Mouse (Mus musculus): ENCODE results near the gene Map3k9. TPM values are rescaled to one million over a fixed set of nuclear protein-coding genes. Genes with fewer than 3 reads are reported as not detected.

Map3k9 gene
- polyA plus RNA-seq, 1 experiment = 0.29 TPM

- TF ChIP-seq CEBPB (IDR thresholded peaks at IDR 0.05; ENCODE audit: low read depth) = no peak
- TF ChIP-seq MYOG (IDR thresholded peaks at IDR 0.05; ENCODE audit: control insufficient read depth, extremely low read depth, insufficient read length) = no peak
- TF ChIP-seq FOSL1 (IDR thresholded peaks at IDR 0.05; ENCODE audit: insufficient read depth, low read length, poor library complexity, severe bottlenecking) = no peak
- no peak for TF ChIP-seq MAX (IDR thresholded peaks at IDR 0.05)
- TF ChIP-seq CTCF (IDR thresholded peaks at IDR 0.05; ENCODE audit: control insufficient read depth, insufficient read depth, insufficient read length) = no peak
- TF ChIP-seq USF1 (IDR thresholded peaks at IDR 0.05; ENCODE audit: low read depth) = no peak
- no peak for TF ChIP-seq MYOD1 (IDR thresholded peaks at IDR 0.05; ENCODE audit: control insufficient read depth, insufficient read length, low read depth)
- H3K4me3 ChIP-seq (ENCODE audit: insufficient read depth, poor library complexity, severe bottlenecking) = no peak overlapping the region
- H3K36me3 ChIP-seq (ENCODE audit: control insufficient read depth, insufficient read depth) = no peaks in the 10 kb centered on the region
- no peak overlapping the region for H3ac ChIP-seq (ENCODE audit: control insufficient read depth, insufficient read length, low read depth)
- H3K27me3 ChIP-seq (ENCODE audit: control insufficient read depth, insufficient read depth, insufficient read length) = no peaks in the 10 kb centered on the region
- H3K79me3 ChIP-seq (ENCODE audit: low read depth) = no peaks in the 10 kb centered on the region
- no peaks in the 10 kb centered on the region for H3K79me2 ChIP-seq (ENCODE audit: control insufficient read depth, insufficient read depth)
Measured at GRCm38 (mm10) chr12:81817126-81817505, 36.1 kb upstream of the Map3k9 start.

- no peak overlapping the region for H3ac ChIP-seq (ENCODE audit: control insufficient read depth, insufficient read length, low read depth)
- H3K79me2 ChIP-seq (ENCODE audit: control insufficient read depth, insufficient read depth) = no peaks in the 10 kb centered on the region
- no peaks in the 10 kb centered on the region for H3K36me3 ChIP-seq (ENCODE audit: control insufficient read depth, insufficient read depth)
- TF ChIP-seq CTCF (IDR thresholded peaks at IDR 0.05; ENCODE audit: control insufficient read depth, insufficient read depth, insufficient read length) = no peak
- H3K27me3 ChIP-seq (ENCODE audit: control insufficient read depth, insufficient read depth, insufficient read length) = no peaks in the 10 kb centered on the region
- no peak overlapping the region for H3K4me3 ChIP-seq (ENCODE audit: insufficient read depth, poor library complexity, severe bottlenecking)
- no peaks in the 10 kb centered on the region for H3K79me3 ChIP-seq (ENCODE audit: low read depth)
Measured at GRCm38 (mm10) chr12:81816330-81817125, 35.6 kb upstream of the Map3k9 start.

GRCm38 (mm10) chr12:81814742-81815141 lies 33.8 kb upstream of the Map3k9 start:
- no peaks in the 10 kb centered on the region for H3K36me3 ChIP-seq (ENCODE audit: control insufficient read depth, insufficient read depth)
- H3K27me3 ChIP-seq (ENCODE audit: control insufficient read depth, insufficient read depth, insufficient read length) = no peaks in the 10 kb centered on the region
- no peaks in the 10 kb centered on the region for H3K79me3 ChIP-seq (ENCODE audit: low read depth)
- H3ac ChIP-seq (ENCODE audit: control insufficient read depth, insufficient read length, low read depth) = no peak overlapping the region
- H3K4me3 ChIP-seq (ENCODE audit: insufficient read depth, poor library complexity, severe bottlenecking) = no peak overlapping the region
- TF ChIP-seq MAX (IDR thresholded peaks at IDR 0.05) = no peak
- no peak for TF ChIP-seq MYOD1 (IDR thresholded peaks at IDR 0.05; ENCODE audit: control insufficient read depth, insufficient read length, low read depth)
- TF ChIP-seq CTCF (IDR thresholded peaks at IDR 0.05; ENCODE audit: control insufficient read depth, insufficient read depth, insufficient read length) = no peak
- TF ChIP-seq FOSL1 (IDR thresholded peaks at IDR 0.05; ENCODE audit: insufficient read depth, low read length, poor library complexity, severe bottlenecking) = no peak
- TF ChIP-seq MYOG (IDR thresholded peaks at IDR 0.05; ENCODE audit: control insufficient read depth, extremely low read depth, insufficient read length) = no peak
- TF ChIP-seq USF1 (IDR thresholded peaks at IDR 0.05; ENCODE audit: low read depth) = no peak
- no peaks in the 10 kb centered on the region for H3K79me2 ChIP-seq (ENCODE audit: control insufficient read depth, insufficient read depth)

GRCm38 (mm10) chr12:81810417-81810816 lies 29.4 kb upstream of the Map3k9 start:
- Histone ChIP-seq H3K27me3 (ENCODE audit: control insufficient read depth, insufficient read depth, insufficient read length) (no peaks in the 10 kb centered on the region), H3ac (ENCODE audit: control insufficient read depth, insufficient read length, low read depth) (no peak overlapping the region), H3K36me3 (ENCODE audit: control insufficient read depth, insufficient read depth) (no peaks in the 10 kb centered on the region), H3K79me2 (ENCODE audit: control insufficient read depth, insufficient read depth) (no peaks in the 10 kb centered on the region), H3K79me3 (ENCODE audit: low read depth) (no peaks in the 10 kb centered on the region), H3K4me3 (ENCODE audit: insufficient read depth, poor library complexity, severe bottlenecking) (no peak overlapping the region)
- TF ChIP-seq MAX (IDR thresholded peaks at IDR 0.05) = no peak
- no peak for TF ChIP-seq MYOG (IDR thresholded peaks at IDR 0.05; ENCODE audit: control insufficient read depth, extremely low read depth, insufficient read length)
- TF ChIP-seq FOSL1 (IDR thresholded peaks at IDR 0.05; ENCODE audit: insufficient read depth, low read length, poor library complexity, severe bottlenecking) = no peak
- TF ChIP-seq CTCF (IDR thresholded peaks at IDR 0.05; ENCODE audit: control insufficient read depth, insufficient read depth, insufficient read length) = no peak
- no peak for TF ChIP-seq CEBPB (IDR thresholded peaks at IDR 0.05; ENCODE audit: low read depth)
- no peak for TF ChIP-seq MYOD1 (IDR thresholded peaks at IDR 0.05; ENCODE audit: control insufficient read depth, insufficient read length, low read depth)
- TF ChIP-seq USF1 (IDR thresholded peaks at IDR 0.05; ENCODE audit: low read depth) = no peak

GRCm38 (mm10) chr12:81808596-81808995 lies 27.6 kb upstream of the Map3k9 start:
- H3K79me2 ChIP-seq (ENCODE audit: control insufficient read depth, insufficient read depth) = no peaks in the 10 kb centered on the region
- no peaks in the 10 kb centered on the region for H3K27me3 ChIP-seq (ENCODE audit: control insufficient read depth, insufficient read depth, insufficient read length)
- TF ChIP-seq MYOG (IDR thresholded peaks at IDR 0.05; ENCODE audit: control insufficient read depth, extremely low read depth, insufficient read length) = no peak
- no peak for TF ChIP-seq MYOD1 (IDR thresholded peaks at IDR 0.05; ENCODE audit: control insufficient read depth, insufficient read length, low read depth)
- TF ChIP-seq CEBPB (IDR thresholded peaks at IDR 0.05; ENCODE audit: low read depth) = no peak
- TF ChIP-seq CTCF (IDR thresholded peaks at IDR 0.05; ENCODE audit: control insufficient read depth, insufficient read depth, insufficient read length) = no peak
- no peak for TF ChIP-seq USF1 (IDR thresholded peaks at IDR 0.05; ENCODE audit: low read depth)
- TF ChIP-seq MAX (IDR thresholded peaks at IDR 0.05) = no peak

GRCm38 (mm10) chr12:81807953-81808352 lies 27.0 kb upstream of the Map3k9 start:
- H3K27me3 ChIP-seq (ENCODE audit: control insufficient read depth, insufficient read depth, insufficient read length) = no peaks in the 10 kb centered on the region
- H3K36me3 ChIP-seq (ENCODE audit: control insufficient read depth, insufficient read depth) = no peaks in the 10 kb centered on the region
- H3K79me3 ChIP-seq (ENCODE audit: low read depth) = no peaks in the 10 kb centered on the region
- no peak overlapping the region for H3ac ChIP-seq (ENCODE audit: control insufficient read depth, insufficient read length, low read depth)
- no peak overlapping the region for H3K4me3 ChIP-seq (ENCODE audit: insufficient read depth, poor library complexity, severe bottlenecking)
- no peak for TF ChIP-seq CEBPB (IDR thresholded peaks at IDR 0.05; ENCODE audit: low read depth)
- TF ChIP-seq MAX (IDR thresholded peaks at IDR 0.05) = no peak
- TF ChIP-seq FOSL1 (IDR thresholded peaks at IDR 0.05; ENCODE audit: insufficient read depth, low read length, poor library complexity, severe bottlenecking) = no peak
- TF ChIP-seq CTCF (IDR thresholded peaks at IDR 0.05; ENCODE audit: control insufficient read depth, insufficient read depth, insufficient read length) = no peak
- TF ChIP-seq USF1 (IDR thresholded peaks at IDR 0.05; ENCODE audit: low read depth) = no peak
- TF ChIP-seq MYOD1 (IDR thresholded peaks at IDR 0.05; ENCODE audit: control insufficient read depth, insufficient read length, low read depth) = no peak
- TF ChIP-seq MYOG (IDR thresholded peaks at IDR 0.05; ENCODE audit: control insufficient read depth, extremely low read depth, insufficient read length) = no peak
- H3K79me2 ChIP-seq (ENCODE audit: control insufficient read depth, insufficient read depth) = no peaks in the 10 kb centered on the region

More at GRCm38 (mm10) chr12:81808596-81808995, 27.6 kb upstream of the Map3k9 start:
- Histone ChIP-seq H3K79me3 (ENCODE audit: low read depth) (no peaks in the 10 kb centered on the region), H3ac (ENCODE audit: control insufficient read depth, insufficient read length, low read depth) (no peak overlapping the region), H3K36me3 (ENCODE audit: control insufficient read depth, insufficient read depth) (no peaks in the 10 kb centered on the region), H3K4me3 (ENCODE audit: insufficient read depth, poor library complexity, severe bottlenecking) (no peak overlapping the region)
